Mouse (Mus musculus): Measurements from ENCODE around the gene 1700029F12Rik.

DNA sequence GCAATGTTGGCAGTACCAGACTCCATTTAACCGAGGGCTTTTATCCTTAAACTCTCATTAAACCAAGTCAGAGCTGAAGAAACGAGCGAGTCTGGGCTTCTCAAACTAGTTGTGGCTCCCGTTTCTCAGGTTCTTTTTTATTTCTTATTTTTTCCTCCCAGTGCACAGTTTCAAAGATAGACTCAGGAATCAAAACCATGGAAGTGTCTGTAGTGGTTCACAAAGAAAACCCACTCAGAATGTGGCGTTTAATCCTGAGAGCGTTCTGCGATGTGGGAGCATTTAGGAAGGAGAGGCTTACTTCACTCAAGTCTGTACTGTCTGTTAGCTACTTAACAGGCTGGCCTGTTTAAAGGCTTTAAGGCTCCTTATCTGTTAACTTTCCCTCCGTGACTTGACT lies 34.0 kb upstream of the 1700029F12Rik start:
- no peak for TF ChIP-seq POLR2A (IDR thresholded peaks at IDR 0.05; ENCODE audit: low read depth, low read length)
- TF ChIP-seq CTCF (IDR thresholded peaks at IDR 0.05; ENCODE audit: extremely low read depth, insufficient read length, insufficient replicate concordance, low read depth, low read length), result no peak

All from small intestine, adult 2 months (tissue).